Mouse (Mus musculus) megakaryocyte, embryonic 14.5 days (primary cell): ENCODE measurements at regions not wholly inside any gene's neighbourhood (a gene's known extent, or its start where the extent isn't known, plus 50 kb on each side); places are given as distances from the start of the nearest gene placed in this dataset.

Experiments
- FLI1 ChIP-seq: IDR thresholded peaks from 2 replicates; pipeline ENCODE4 v1.6.1; 2012; ENCODE audit warnings: low read length, inconsistent platforms, mixed read lengths
- GATA1 ChIP-seq: IDR thresholded peaks from 3 replicates; pipeline ENCODE4 v1.6.1; 2012; ENCODE audit warnings: mixed read lengths, low read length, inconsistent platforms, borderline replicate concordance

DNA sequence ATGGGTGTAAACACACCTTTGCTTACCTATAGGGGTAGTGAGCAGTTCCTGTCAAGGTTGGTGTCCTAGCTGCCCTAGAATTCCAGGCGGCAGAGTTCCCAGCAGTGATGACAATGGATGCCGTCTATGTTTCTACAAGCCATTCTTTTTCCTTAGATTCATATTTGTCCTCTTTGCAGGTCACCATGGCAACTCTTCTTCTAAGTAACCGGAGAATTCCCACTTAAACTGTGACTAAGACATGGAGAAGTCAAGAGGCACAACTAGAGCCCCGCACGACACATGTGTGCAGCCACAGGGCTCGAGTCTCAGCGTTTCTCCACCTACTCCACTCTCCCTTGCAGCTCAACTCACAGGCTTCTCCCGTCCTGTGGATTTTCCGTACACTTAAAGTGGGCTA is 381.5 kb upstream of the Kcnab2 start:
- no peak for TF ChIP-seq GATA1
- TF ChIP-seq FLI1, result no peak
